Mouse (Mus musculus): ENCODE measurements around the gene Gcsh. TPM values are rescaled to one million over a fixed set of nuclear protein-coding genes. Genes with fewer than 3 reads are reported as not detected.

The Gcsh gene
- 17.0 and 19.3 TPM in 2 replicates for polyA plus RNA-seq (2012; rRNA removed)

GRCm38 (mm10) chr8:116993095-116993867 is at the start of gene Gcsh:
Gene Gcsh, minus strand, starts transcription at chr8:116993537.

GRCm38 (mm10) chr8:116978631-116979256 is 14.6 kb downstream of the Gcsh start, which contains the start of gene 1700030J22Rik:
Gene 1700030J22Rik, minus strand, starts transcription at chr8:116978959.

GRCm38 (mm10) chr8:116943161-116943554 is 50.2 kb downstream of the Gcsh start, which contains the start of gene Atmin:
Gene Atmin, plus strand, starts transcription at chr8:116943393.

Other genes starting within 250 kb of the Gcsh start
- gene Cmc2, start 72.1 kb downstream of the Gcsh start, polyA plus RNA-seq (2012; rRNA removed), result 5.1 and 6.0 TPM in 2 replicates
- gene Cenpn, start 71.8 kb downstream of the Gcsh start, polyA plus RNA-seq (2012; rRNA removed), result 2.2 and 2.3 TPM in 2 replicates
- gene Atmin, start 50.1 kb downstream of the Gcsh start, polyA plus RNA-seq (2012; rRNA removed), result 11.9 and 14.8 TPM in 2 replicates
- gene 1700030J22Rik, start 14.6 kb downstream of the Gcsh start, polyA plus RNA-seq (2012; rRNA removed), result 0.38 and 0.49 TPM in 2 replicates
- 0.07 and 0.12 TPM in 2 replicates for gene Pkd1l2, start 88.9 kb upstream of the Gcsh start, polyA plus RNA-seq (2012; rRNA removed)
- gene Bco1, start 102.3 kb upstream of the Gcsh start, polyA plus RNA-seq (2012; rRNA removed), result 0.80 and 0.84 TPM in 2 replicates
- gene Gan, start 164.6 kb upstream of the Gcsh start, polyA plus RNA-seq (2012; rRNA removed), result 5.8 and 6.5 TPM in 2 replicates

Measured in colon, adult 2 months (tissue).